Mouse (Mus musculus): ENCODE results near the gene Pawr. TPM values are rescaled to one million over a fixed set of nuclear protein-coding genes. Genes with fewer than 3 reads are reported as not detected.

Gene Pawr
- polyA plus RNA-seq, 1 experiment, result 3.9 TPM

GRCm38 (mm10) chr10:108360801-108361200 is 28.9 kb downstream of the Pawr start:
- WGBS, result 81% methylated on average over 6 of the region's 6 CpGs
- H3K4me1 ChIP-seq (replicated peaks; ENCODE audit: control insufficient read depth, insufficient read depth, low read length), result no peaks in the 10 kb centered on the region
- DNase-seq, result no peak
- H3K36me3 ChIP-seq (ENCODE audit: control insufficient read depth, insufficient read depth, low read length), result no peaks in the 10 kb centered on the region
- no peaks in the 10 kb centered on the region for H3K27me3 ChIP-seq (ENCODE audit: control insufficient read depth, insufficient read depth, low read length)
- no peak overlapping the region for H3K4me3 ChIP-seq (ENCODE audit: control insufficient read depth, insufficient read depth, low read length)
- TF ChIP-seq POLR2A (IDR thresholded peaks at IDR 0.05; ENCODE audit: control insufficient read depth, extremely low read depth, insufficient read depth, low read length, poor library complexity), result no peak
- no peak for TF ChIP-seq CTCF (IDR thresholded peaks at IDR 0.05; ENCODE audit: borderline replicate concordance, control insufficient read depth, extremely low read depth, insufficient read depth, low read length, poor library complexity)
- no peak overlapping the region for H3K27ac ChIP-seq (ENCODE audit: control insufficient read depth, insufficient read depth, low read length)

- DNase-seq, result no peak
- H3K36me3 ChIP-seq (ENCODE audit: control insufficient read depth, insufficient read depth, low read length), result no peaks in the 10 kb centered on the region
- TF ChIP-seq POLR2A (IDR thresholded peaks at IDR 0.05; ENCODE audit: control insufficient read depth, extremely low read depth, insufficient read depth, low read length, poor library complexity) (no peak), CTCF (IDR thresholded peaks at IDR 0.05; ENCODE audit: borderline replicate concordance, control insufficient read depth, extremely low read depth, insufficient read depth, low read length, poor library complexity) (no peak)
- H3K27ac ChIP-seq (ENCODE audit: control insufficient read depth, insufficient read depth, low read length), result no peak overlapping the region
- H3K4me1 ChIP-seq (replicated peaks; ENCODE audit: control insufficient read depth, insufficient read depth, low read length), result no peaks in the 10 kb centered on the region
- no peaks in the 10 kb centered on the region for H3K27me3 ChIP-seq (ENCODE audit: control insufficient read depth, insufficient read depth, low read length)
- H3K4me3 ChIP-seq (ENCODE audit: control insufficient read depth, insufficient read depth, low read length), result no peak overlapping the region
- WGBS, result 90% methylated on average over 9 of the region's 9 CpGs
These were observed 29.7 kb downstream of the Pawr start for GRCm38 (mm10) chr10:108361419-108362155.

DNA sequence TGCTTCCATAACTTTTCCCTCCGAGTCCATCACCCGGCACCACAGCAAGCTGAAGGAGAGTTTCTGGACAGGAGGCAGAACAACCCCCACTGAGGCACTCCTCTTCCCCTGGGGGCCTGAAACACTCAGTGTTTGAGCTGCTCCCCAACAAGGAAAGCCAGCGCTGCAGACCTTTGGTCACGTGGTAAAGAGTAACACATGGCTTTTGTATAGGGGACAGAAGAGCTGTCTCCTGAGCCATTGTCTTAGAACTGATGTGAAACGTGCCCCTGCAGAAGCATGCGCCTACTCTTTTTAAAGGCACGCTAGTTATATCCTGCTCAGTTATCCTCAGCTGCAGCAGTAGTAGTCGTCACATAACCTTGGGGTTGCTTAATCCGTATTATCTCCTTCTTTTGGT is 32.0 kb downstream of the Pawr start:
- Histone ChIP-seq H3K27ac (ENCODE audit: control insufficient read depth, insufficient read depth, low read length) (no peak overlapping the region), H3K4me1 (replicated peaks; ENCODE audit: control insufficient read depth, insufficient read depth, low read length) (no peaks in the 10 kb centered on the region), H3K36me3 (ENCODE audit: control insufficient read depth, insufficient read depth, low read length) (no peaks in the 10 kb centered on the region), H3K27me3 (ENCODE audit: control insufficient read depth, insufficient read depth, low read length) (no peaks in the 10 kb centered on the region), H3K4me3 (ENCODE audit: control insufficient read depth, insufficient read depth, low read length) (no peak overlapping the region)
- no peak for DNase-seq
- WGBS, result 94% methylated on average over 9 of the region's 9 CpGs
- TF ChIP-seq CTCF (IDR thresholded peaks at IDR 0.05; ENCODE audit: borderline replicate concordance, control insufficient read depth, extremely low read depth, insufficient read depth, low read length, poor library complexity) (no peak), POLR2A (IDR thresholded peaks at IDR 0.05; ENCODE audit: control insufficient read depth, extremely low read depth, insufficient read depth, low read length, poor library complexity) (no peak)

DNA sequence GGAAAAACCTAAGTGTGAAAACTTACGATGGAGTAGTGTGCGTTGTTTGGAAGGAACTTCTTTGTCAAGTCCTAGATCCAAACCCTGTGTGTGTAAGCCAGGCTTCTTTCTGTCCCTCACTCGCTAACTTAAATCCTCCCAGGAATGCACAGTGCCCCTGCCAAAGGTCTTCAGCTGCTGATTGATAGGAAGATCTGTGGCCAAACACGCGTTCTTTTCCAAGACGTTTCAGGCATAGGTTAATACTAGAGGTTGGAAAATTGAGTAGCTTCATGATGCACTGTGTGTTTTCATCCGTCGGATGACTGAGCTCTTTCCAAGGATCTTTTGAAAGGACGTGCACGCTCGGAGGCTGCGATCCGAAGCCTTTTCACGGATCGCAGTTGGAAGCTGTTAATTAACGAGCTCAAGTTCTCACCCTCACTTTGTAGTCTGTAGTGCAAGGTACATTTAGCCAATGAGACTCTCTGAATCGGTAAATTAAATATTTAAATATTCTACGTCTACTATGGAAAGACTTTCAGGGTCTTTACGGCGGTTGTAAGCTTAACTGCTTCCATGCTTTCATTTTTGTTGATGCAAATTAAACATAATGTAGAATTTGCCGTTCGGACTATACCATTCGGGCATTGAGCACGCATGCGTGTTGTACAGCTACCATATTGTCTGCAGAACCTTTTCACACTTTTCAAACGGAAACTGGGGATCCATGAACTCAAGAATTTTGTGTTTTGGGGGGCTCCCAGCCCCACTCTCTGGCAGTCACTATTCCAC is 33.2 kb downstream of the Pawr start:
- Histone ChIP-seq H3K27me3 (ENCODE audit: control insufficient read depth, insufficient read depth, low read length) (no peaks in the 10 kb centered on the region), H3K4me3 (ENCODE audit: control insufficient read depth, insufficient read depth, low read length) (no peak overlapping the region), H3K36me3 (ENCODE audit: control insufficient read depth, insufficient read depth, low read length) (no peaks in the 10 kb centered on the region), H3K4me1 (replicated peaks; ENCODE audit: control insufficient read depth, insufficient read depth, low read length) (no peaks in the 10 kb centered on the region), H3K27ac (ENCODE audit: control insufficient read depth, insufficient read depth, low read length) (no peak overlapping the region)
- WGBS, result 95% methylated on average over 26 of the region's 26 CpGs
- TF ChIP-seq CTCF (IDR thresholded peaks at IDR 0.05; ENCODE audit: borderline replicate concordance, control insufficient read depth, extremely low read depth, insufficient read depth, low read length, poor library complexity), result no peak
- no peak for TF ChIP-seq POLR2A (IDR thresholded peaks at IDR 0.05; ENCODE audit: control insufficient read depth, extremely low read depth, insufficient read depth, low read length, poor library complexity)
- no peak for DNase-seq

DNA sequence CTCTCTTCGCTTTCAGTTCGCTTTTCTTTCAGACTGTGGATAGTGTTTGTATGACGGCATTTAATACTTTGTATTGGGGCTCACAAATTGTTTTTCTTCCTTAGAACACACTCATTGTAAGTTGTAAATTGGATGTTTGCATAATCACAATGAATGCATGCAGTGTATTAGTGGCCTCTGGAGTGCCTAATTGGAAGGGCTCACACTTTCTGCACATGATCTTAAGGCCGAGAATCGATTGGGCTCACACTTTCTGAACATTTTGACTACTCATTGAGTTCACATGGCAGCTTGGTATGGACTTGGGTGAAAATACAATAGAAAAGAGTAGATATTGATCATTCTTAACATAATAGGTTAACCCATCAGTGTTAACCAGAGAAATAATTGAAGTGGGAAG is 34.3 kb downstream of the Pawr start:
- no peak overlapping the region for H3K4me3 ChIP-seq (ENCODE audit: control insufficient read depth, insufficient read depth, low read length)
- H3K27ac ChIP-seq (ENCODE audit: control insufficient read depth, insufficient read depth, low read length), result no peak overlapping the region
- H3K27me3 ChIP-seq (ENCODE audit: control insufficient read depth, insufficient read depth, low read length), result no peaks in the 10 kb centered on the region
- no peaks in the 10 kb centered on the region for H3K36me3 ChIP-seq (ENCODE audit: control insufficient read depth, insufficient read depth, low read length)
- 98% methylated on average over 5 of the region's 5 CpGs for WGBS
- TF ChIP-seq POLR2A (IDR thresholded peaks at IDR 0.05; ENCODE audit: control insufficient read depth, extremely low read depth, insufficient read depth, low read length, poor library complexity) (no peak), CTCF (IDR thresholded peaks at IDR 0.05; ENCODE audit: borderline replicate concordance, control insufficient read depth, extremely low read depth, insufficient read depth, low read length, poor library complexity) (no peak)
- H3K4me1 ChIP-seq (replicated peaks; ENCODE audit: control insufficient read depth, insufficient read depth, low read length), result no peaks in the 10 kb centered on the region
- no peak for DNase-seq

DNA sequence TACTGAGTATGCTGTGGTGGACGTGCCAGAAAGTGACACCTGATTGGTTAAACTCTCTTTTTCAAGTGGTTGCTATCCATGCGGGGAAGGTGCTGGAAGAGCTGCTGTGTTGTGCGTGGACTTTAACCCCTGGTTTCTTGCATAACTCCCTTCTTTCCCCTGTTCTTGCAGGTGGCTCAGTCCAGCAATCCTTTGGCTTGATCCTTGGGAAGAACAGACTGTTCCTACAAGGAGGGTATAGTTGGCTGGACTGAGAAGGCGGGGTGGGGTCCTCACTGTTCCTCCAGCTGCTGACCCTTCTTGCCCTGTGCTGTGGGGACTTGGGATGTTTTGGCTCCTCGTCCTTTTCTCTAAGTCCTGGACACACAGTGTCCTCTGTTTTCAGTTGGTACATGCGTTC is 36.4 kb downstream of the Pawr start:
- H3K27me3 ChIP-seq (ENCODE audit: control insufficient read depth, insufficient read depth, low read length), result no peaks in the 10 kb centered on the region
- TF ChIP-seq CTCF (IDR thresholded peaks at IDR 0.05; ENCODE audit: borderline replicate concordance, control insufficient read depth, extremely low read depth, insufficient read depth, low read length, poor library complexity) (no peak), POLR2A (IDR thresholded peaks at IDR 0.05; ENCODE audit: control insufficient read depth, extremely low read depth, insufficient read depth, low read length, poor library complexity) (no peak)
- no peak for DNase-seq
- H3K4me3 ChIP-seq (ENCODE audit: control insufficient read depth, insufficient read depth, low read length), result no peak overlapping the region
- WGBS, result 92% methylated on average over 6 of the region's 6 CpGs
- H3K4me1 ChIP-seq (replicated peaks; ENCODE audit: control insufficient read depth, insufficient read depth, low read length), result no peaks in the 10 kb centered on the region
- H3K27ac ChIP-seq (ENCODE audit: control insufficient read depth, insufficient read depth, low read length), result no peak overlapping the region
- H3K36me3 ChIP-seq (ENCODE audit: control insufficient read depth, insufficient read depth, low read length), result no peaks in the 10 kb centered on the region

Measured in thymus, adult 2 months (tissue).